Mouse (Mus musculus): ENCODE measurements at regions not wholly inside any gene's neighbourhood (a gene's known extent, or its start where the extent isn't known, plus 50 kb on each side); places are given as distances from the start of the nearest gene placed in this dataset.
A peak's percentile ranks its signal among the peaks of the same experiment; 100 is the strongest.
"Not testable (repeated sequence)": the region's sequence is repeated elsewhere in the genome, so short reads cannot be mapped to it uniquely, and the experiment has no call there.

GRCm38 (mm10) chr13:99128979-99129378 lies 55.6 kb upstream of the Zfp366 start:
- DNase-seq (ENCODE audit: low read depth, low spot score) = no peak

GRCm38 (mm10) chr13:99128284-99128691 lies 56.3 kb upstream of the Zfp366 start:
- DNase-seq (ENCODE audit: low read depth, low spot score) = no peak

- no peak for DNase-seq (ENCODE audit: low read depth, low spot score)
These were observed 56.9 kb upstream of the Zfp366 start for GRCm38 (mm10) chr13:99127716-99128115.

- not testable (repeated sequence) for DNase-seq (ENCODE audit: low read depth, low spot score)
These were observed 57.7 kb upstream of the Zfp366 start for GRCm38 (mm10) chr13:99126971-99127370.

GRCm38 (mm10) chr13:99126538-99126937 lies 58.1 kb upstream of the Zfp366 start:
- no peak for DNase-seq (ENCODE audit: low read depth, low spot score)

GRCm38 (mm10) chr13:99125946-99126345 lies 58.7 kb upstream of the Zfp366 start:
- no peak for DNase-seq (ENCODE audit: low read depth, low spot score)

- no peak for DNase-seq (ENCODE audit: low read depth, low spot score)
These were observed 59.6 kb upstream of the Zfp366 start for GRCm38 (mm10) chr13:99124894-99125570.

GRCm38 (mm10) chr13:99124141-99124540 lies 60.5 kb upstream of the Zfp366 start:
- no peak for DNase-seq (ENCODE audit: low read depth, low spot score)

GRCm38 (mm10) chr13:99123476-99124140 lies 61.0 kb upstream of the Zfp366 start:
- peak; percentile 33 for DNase-seq (ENCODE audit: low read depth, low spot score)

GRCm38 (mm10) chr13:99122539-99122938 lies 62.1 kb upstream of the Zfp366 start:
- DNase-seq (ENCODE audit: low read depth, low spot score) = not testable (repeated sequence)

GRCm38 (mm10) chr13:99121096-99121495 lies 63.5 kb upstream of the Zfp366 start:
- DNase-seq (ENCODE audit: low read depth, low spot score) = no peak

- no peak for DNase-seq (ENCODE audit: low read depth, low spot score)
These were observed 64.7 kb upstream of the Zfp366 start for GRCm38 (mm10) chr13:99119941-99120340.

- DNase-seq (ENCODE audit: low read depth, low spot score) = no peak
These were observed 65.7 kb upstream of the Zfp366 start for GRCm38 (mm10) chr13:99118901-99119300.

- DNase-seq (ENCODE audit: low read depth, low spot score) = no peak
These were observed 69.1 kb upstream of the Zfp366 start for GRCm38 (mm10) chr13:99115541-99115940.

- DNase-seq (ENCODE audit: low read depth, low spot score) = no peak
These were observed 70.1 kb upstream of the Zfp366 start for GRCm38 (mm10) chr13:99114565-99114964.

GRCm38 (mm10) chr13:99111736-99112386 lies 72.8 kb upstream of the Zfp366 start:
- no peak for DNase-seq (ENCODE audit: low read depth, low spot score)

- peak; percentile 84 for DNase-seq (ENCODE audit: low read depth, low spot score)
These were observed 76.6 kb upstream of the Zfp366 start for GRCm38 (mm10) chr13:99107983-99108382.

- no peak for DNase-seq (ENCODE audit: low read depth, low spot score)
These were observed 82.4 kb upstream of the Zfp366 start for GRCm38 (mm10) chr13:99102089-99102681.

- peak; percentile 28 for DNase-seq (ENCODE audit: low read depth, low spot score)
These were observed 83.9 kb upstream of the Zfp366 start for GRCm38 (mm10) chr13:99100430-99101409.

GRCm38 (mm10) chr13:99099794-99100429 lies 84.7 kb upstream of the Zfp366 start:
- DNase-seq (ENCODE audit: low read depth, low spot score) = no peak

GRCm38 (mm10) chr13:99099226-99099625 lies 85.4 kb upstream of the Zfp366 start:
- DNase-seq (ENCODE audit: low read depth, low spot score) = no peak

Data from c-Kit-negative CD71-positive TER-119-positive erythroid progenitor cells, embryonic 14.5 days (primary cell).